Mouse (Mus musculus): ENCODE results near the gene 4933415A04Rik.

The 4933415A04Rik gene

GRCm38 (mm10) chr11:43569595-43569994 lies 17.2 kb upstream of the 4933415A04Rik start:
- in situ Hi-C loops (cut with MboI, MseI) = no loop called here

- in situ Hi-C loops (cut with MboI, MseI) = no loop called here
Measured at GRCm38 (mm10) chr11:43575061-43575375, 11.8 kb upstream of the 4933415A04Rik start.

GRCm38 (mm10) chr11:43575376-43576151 lies 11.3 kb upstream of the 4933415A04Rik start:
- in situ Hi-C loops (cut with MboI, MseI) = no loop called here

GRCm38 (mm10) chr11:43577713-43578478 lies 8.9 kb upstream of the 4933415A04Rik start:
- in situ Hi-C loops (cut with MboI, MseI) = no loop called here

- in situ Hi-C loops (cut with MboI, MseI) = loop anchor here (5.0 kb wide), 1 partner anchor 93 kb away; no protein-coding TSS in a partner anchor
Measured at GRCm38 (mm10) chr11:43585211-43586005, 1.4 kb upstream of the 4933415A04Rik start.

- in situ Hi-C loops (cut with MboI, MseI) = loop anchor here (5.0 kb wide), 1 partner anchor 97 kb away; no protein-coding TSS in a partner anchor
Measured at GRCm38 (mm10) chr11:43589530-43590072, 2.8 kb downstream of the 4933415A04Rik start.

- in situ Hi-C loops (cut with MboI, MseI) = no loop called here
Measured at GRCm38 (mm10) chr11:43601440-43601839, 14.6 kb downstream of the 4933415A04Rik start, which contains the start of gene Fabp6. Gene Fabp6 (minus strand): TSS chr11:43601540.

- in situ Hi-C loops (cut with MboI, MseI) = no loop called here
Measured at GRCm38 (mm10) chr11:43604207-43604606, 17.4 kb downstream of the 4933415A04Rik start.

- in situ Hi-C loops (cut with MboI, MseI) = no loop called here
Measured at GRCm38 (mm10) chr11:43604891-43605290, 18.1 kb downstream of the 4933415A04Rik start.

- in situ Hi-C loops (cut with MboI, MseI) = no loop called here
Measured at GRCm38 (mm10) chr11:43605859-43606258, 19.0 kb downstream of the 4933415A04Rik start.

- in situ Hi-C loops (cut with MboI, MseI) = no loop called here
Measured at GRCm38 (mm10) chr11:43608440-43608839, 21.6 kb downstream of the 4933415A04Rik start.

- in situ Hi-C loops (cut with MboI, MseI) = no loop called here
Measured at GRCm38 (mm10) chr11:43610006-43610661, 23.3 kb downstream of the 4933415A04Rik start.

- in situ Hi-C loops (cut with MboI, MseI) = no loop called here
Measured at GRCm38 (mm10) chr11:43610662-43611033, 23.8 kb downstream of the 4933415A04Rik start.

GRCm38 (mm10) chr11:43612834-43613488 lies 26.1 kb downstream of the 4933415A04Rik start:
- in situ Hi-C loops (cut with MboI, MseI) = no loop called here

- in situ Hi-C loops (cut with MboI, MseI) = no loop called here
Measured at GRCm38 (mm10) chr11:43617924-43618323, 31.1 kb downstream of the 4933415A04Rik start.

GRCm38 (mm10) chr11:43618403-43618802 lies 31.6 kb downstream of the 4933415A04Rik start:
- in situ Hi-C loops (cut with MboI, MseI) = no loop called here

GRCm38 (mm10) chr11:43621769-43622168 lies 34.9 kb downstream of the 4933415A04Rik start:
- in situ Hi-C loops (cut with MboI, MseI) = no loop called here

- in situ Hi-C loops (cut with MboI, MseI) = no loop called here
Measured at GRCm38 (mm10) chr11:43624341-43624740, 37.5 kb downstream of the 4933415A04Rik start.

- in situ Hi-C loops (cut with MboI, MseI) = no loop called here
Measured at GRCm38 (mm10) chr11:43626300-43626926, 39.6 kb downstream of the 4933415A04Rik start.
